Mouse (Mus musculus): ENCODE results near the gene Dbi.
A peak's percentile ranks its signal among the peaks of the same experiment; 100 is the strongest.

Dbi gene

DNA sequence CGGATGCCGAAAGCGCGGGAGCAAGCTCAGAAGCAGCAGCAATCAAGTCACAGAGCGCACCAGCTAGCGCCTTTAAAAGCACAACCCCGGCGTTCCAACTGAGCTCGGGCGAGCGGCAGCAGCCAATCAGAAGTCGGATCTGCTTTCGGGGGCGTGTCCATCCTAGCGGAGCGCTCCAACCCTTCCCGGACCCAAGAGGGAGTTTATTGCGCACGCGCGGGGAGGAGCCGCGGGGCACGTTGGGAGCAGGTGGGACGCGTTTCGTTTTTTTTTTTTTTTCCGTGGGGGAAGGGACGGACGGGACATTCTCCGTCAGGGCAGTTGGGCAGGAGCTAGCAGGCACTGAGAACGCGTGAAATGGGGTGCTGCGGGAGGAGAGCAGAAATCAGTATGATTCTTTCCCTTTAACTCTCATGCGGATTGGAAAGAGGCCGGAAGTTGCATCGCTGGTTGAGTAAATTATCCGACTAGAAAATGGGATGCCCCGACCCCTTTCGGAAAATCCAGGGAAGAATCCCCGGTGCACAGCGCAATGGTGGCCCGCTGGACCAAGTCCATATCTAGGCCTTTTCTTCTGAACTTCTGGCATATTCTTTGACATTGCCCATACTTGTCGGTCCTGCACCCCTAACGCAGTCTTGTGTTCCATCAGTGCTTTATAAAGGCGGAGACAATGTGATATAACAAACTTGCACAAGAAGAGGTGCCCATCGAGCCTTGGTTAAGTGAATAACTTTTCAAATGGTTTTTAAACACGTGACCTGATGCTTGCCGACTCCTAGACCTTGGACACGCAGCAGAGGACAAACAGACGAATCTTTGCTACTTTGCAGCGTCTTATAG is at the start of gene Dbi, which contains the start of gene 3110009E18Rik:
Gene Dbi (minus strand): TSS at position 110 of the 843 bp plus-strand sequence.
Gene 3110009E18Rik (plus strand): TSS at position 219 of the 843 bp plus-strand sequence.
- DNase-seq, result peak; percentile 99

- DNase-seq, result no peak
Measured at GRCm38 (mm10) chr1:120170307-120170706, 49.4 kb upstream of the Dbi start.

- DNase-seq, result no peak
Measured at GRCm38 (mm10) chr1:120168674-120169073, 47.8 kb upstream of the Dbi start.

GRCm38 (mm10) chr1:120168016-120168415 is 47.1 kb upstream of the Dbi start:
- DNase-seq, result no peak

GRCm38 (mm10) chr1:120162616-120163015 is 41.7 kb upstream of the Dbi start:
- DNase-seq, result no peak

DNA sequence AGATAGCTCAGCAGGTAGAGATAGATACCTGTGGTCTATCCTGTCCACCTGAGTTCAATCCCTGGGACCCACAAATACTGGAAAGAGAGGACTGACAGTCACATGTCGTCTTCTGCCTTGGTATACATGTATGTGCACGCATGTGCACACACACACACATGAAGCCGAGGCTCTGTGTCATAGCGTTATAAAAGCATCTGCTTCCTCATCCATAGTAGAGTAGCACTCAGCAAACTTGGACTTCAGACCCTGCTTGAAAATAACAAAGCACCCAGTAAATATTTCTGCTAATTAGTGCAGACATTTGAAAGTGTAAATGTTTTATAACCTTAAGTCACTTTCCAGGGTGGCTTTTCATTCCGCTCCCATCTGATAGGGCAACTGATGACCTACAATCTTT is 40.6 kb upstream of the Dbi start:
- no peak for DNase-seq

DNA sequence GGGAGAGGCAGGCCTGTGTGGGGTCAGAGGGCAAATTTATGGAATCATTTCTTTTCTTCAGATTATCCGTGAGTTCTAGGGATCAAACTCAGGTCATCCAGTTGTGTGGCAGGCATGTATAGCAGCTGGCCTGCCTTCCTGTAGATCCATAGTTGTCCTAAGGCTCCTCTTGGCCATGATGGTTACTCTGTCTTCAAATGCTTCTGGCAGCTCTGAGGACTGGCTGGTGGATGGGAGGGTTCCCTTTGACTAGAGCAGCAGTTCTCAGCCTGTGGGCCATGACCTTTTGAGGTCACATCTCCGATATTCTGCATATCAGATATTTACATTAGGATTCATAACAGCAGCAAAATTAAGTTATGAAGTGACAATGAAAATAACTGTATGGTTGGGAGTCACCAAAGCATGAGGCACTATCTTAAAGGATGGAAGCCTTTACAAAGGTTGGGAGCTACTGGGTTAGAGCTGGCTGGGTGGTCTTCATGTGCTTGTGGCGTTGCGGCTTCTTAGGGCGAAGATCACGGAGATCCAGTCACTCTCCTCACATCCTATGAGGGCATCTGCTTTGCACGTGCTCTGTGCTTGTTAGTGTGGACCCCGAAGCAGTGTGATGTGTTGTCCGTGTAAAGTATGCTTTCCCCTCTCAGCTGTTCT is 37.7 kb upstream of the Dbi start:
- DNase-seq, result no peak

GRCm38 (mm10) chr1:120155325-120155724 is 34.4 kb upstream of the Dbi start:
- DNase-seq, result peak; percentile 38

DNA sequence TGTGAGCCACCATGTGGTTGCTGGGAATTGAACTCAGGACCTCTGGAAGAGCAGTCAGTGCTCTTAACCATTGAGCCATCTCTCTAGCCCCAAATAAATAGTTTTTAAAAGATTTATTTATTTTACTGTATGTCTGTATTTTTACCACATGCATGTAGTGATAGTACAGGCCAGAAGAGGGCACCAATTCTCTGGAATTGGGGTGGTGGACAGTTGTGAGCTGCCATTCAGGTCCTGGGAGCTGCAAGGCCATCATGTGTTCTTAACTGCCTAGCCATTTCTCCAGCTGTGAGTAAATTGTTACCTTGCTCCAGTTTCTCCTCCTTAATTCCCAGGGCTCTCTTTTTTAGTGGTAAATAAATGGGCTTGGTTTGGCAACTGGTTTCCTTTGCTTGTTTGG is 33.4 kb upstream of the Dbi start:
- peak; percentile 59 for DNase-seq

DNA sequence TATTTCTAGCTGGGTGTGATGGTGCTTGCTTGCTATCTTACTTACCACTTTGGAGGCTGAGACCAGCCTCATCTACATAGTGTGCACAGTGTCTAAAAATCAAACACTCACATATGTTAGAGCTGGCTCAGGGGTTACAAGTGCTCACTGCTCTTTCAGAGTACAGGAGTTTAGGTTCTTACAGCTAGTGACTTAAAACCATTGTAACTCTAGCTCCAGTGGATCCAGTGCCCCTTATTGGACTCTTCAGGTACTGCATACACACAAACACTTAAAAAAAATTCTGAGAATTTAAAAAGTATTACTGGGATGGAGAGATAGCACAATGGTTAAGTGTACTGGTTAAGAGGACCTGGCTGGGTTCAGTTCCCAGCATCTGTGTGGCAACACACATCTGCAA is 26.1 kb upstream of the Dbi start:
- no peak for DNase-seq

GRCm38 (mm10) chr1:120145527-120146216 is 24.8 kb upstream of the Dbi start:
- no peak for DNase-seq

- DNase-seq, result peak; percentile 60
Measured at GRCm38 (mm10) chr1:120142551-120142950, 21.7 kb upstream of the Dbi start.

DNA sequence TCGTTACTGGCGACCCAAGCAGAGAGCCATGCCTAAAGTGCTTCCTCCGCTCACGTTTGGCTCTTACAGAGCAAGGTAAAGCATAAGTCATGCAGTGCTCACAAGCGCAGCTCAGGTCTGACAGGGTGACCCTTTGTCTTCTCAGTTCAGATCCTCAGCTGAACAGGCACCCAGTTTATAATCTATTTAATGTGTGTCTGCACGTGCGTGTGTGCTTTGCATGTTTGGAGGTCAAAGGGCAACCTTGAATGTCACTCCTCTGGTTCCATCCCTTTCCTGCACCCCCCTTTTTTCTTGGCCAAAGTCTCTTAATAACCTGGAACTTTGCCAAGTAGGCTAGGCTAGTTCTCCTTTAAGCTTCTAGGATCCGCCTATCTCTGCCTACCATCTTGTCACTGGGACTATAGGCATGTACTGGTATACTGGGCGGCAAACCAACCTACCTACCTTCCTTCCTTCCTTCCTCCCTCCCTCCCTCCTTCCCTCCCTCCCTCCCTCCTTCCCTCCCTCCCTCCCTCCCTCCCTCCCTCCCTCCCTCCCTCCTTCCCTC is 19.3 kb upstream of the Dbi start:
- no peak for DNase-seq

DNA sequence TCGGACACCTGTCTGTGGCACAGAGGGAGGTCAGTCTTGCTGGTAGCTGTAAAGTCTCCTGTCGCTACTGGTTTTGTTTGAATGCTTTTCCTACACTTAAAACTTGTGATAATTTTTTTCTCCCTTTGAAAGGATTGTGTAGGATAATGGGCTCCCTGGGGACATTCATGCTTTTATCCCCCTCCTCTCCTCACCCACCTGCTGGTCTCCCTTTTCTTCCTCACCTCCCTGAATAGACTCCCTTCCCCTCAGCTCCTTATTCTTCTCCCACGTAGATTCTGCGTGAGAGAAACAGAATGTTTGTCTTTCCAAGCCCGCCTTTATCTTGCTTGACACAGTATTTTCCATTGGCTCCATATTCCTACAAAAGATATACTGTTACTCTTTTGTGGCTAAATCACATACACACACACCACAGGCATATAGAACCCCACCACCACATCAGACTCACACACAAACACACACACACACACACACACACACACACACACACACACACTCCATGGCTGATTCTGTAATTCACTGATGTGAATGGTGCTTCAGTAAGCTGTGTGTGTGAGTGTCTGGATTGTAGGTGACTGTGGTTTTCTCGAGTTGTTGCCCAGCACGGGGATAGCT is 18.2 kb upstream of the Dbi start:
- DNase-seq, result no peak

- DNase-seq, result no peak
Measured at GRCm38 (mm10) chr1:120135934-120136786, 15.3 kb upstream of the Dbi start.

DNA sequence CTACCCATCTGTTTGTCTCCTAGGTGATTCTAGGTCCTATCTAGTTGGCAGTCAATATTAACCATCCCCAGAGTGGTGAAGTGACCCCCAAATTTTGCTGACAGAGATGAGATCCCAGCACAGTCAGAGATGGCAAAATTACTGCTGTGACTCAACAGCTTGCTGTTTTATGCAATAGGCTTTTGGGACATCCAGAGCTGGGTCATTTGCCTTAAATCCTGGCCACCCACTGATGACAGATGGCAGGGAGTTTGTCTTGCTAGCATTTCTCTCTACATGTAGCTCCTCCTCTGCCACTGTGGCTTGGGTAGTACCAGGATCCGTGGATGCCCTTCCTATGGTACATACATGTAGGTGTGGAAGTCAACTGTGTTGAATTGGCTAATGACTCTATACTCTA is 11.5 kb upstream of the Dbi start:
- no peak for DNase-seq

DNA sequence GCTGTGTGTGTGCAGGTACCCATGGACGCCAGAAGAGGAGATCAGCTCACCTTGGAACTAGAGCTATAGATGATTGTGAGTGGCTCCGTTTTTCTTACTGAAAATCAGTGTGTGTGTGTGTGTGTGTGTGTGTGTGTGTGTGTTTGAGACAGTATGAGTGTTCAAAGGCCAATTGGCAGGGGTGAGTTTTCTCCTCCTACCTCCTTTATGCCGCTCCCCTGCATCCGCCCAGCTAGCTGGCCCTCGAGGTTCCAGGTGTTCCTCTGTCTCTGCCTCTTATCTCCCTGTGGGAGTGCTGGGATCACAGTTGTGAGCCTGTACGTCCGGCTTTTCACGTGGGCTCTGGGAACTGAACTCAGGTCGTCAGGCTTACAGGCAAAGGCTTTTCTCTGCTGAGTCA is 5.4 kb upstream of the Dbi start:
- no peak for DNase-seq

DNA sequence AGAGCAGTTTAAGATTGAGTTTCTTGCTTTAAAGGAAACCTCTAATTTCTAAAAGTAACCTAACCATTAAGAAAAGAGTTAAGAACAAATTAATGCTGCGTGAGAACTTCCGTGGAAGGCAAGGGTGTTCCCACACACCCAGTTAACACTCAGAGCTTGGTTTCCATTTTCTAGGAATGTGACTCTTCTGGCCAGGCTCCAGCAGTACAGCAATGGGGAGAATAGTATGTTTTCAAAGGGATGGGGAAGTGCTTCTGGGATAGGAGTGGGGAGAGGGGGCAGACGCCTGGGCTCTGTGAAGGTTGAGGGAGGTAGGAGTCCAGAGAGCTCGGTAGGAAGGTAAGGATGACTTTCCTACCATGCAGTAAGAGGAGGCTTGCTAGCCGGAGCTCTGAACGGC is 4.6 kb upstream of the Dbi start:
- DNase-seq, result no peak

- no peak for DNase-seq
Measured at GRCm38 (mm10) chr1:120124839-120125238, 4.0 kb upstream of the Dbi start.

- no peak for DNase-seq
Measured at GRCm38 (mm10) chr1:120122634-120123383, 1.9 kb upstream of the Dbi start.

GRCm38 (mm10) chr1:120121930-120122530 is 1.2 kb upstream of the Dbi start:
- DNase-seq, result no peak

Data from kidney, postnatal 10 days (tissue).